Mouse (Mus musculus): ENCODE measurements around the gene Smco1. TPM values are rescaled to one million over a fixed set of nuclear protein-coding genes. Genes with fewer than 3 reads are reported as not detected.
"Not testable (repeated sequence)": the region's sequence is repeated elsewhere in the genome, so short reads cannot be mapped to it uniquely, and the experiment has no call there.

Smco1 gene
- polyA plus RNA-seq, 1 experiment from 2014 or later = not detected

- no peak overlapping the region for H3K27ac ChIP-seq
- ATAC-seq (ENCODE audit: low FRiP score) = no peak
- H3K9me3 ChIP-seq = no peaks in the 10 kb centered on the region
- peaks cover 8% of the 10 kb centered on the region for H3K36me3 ChIP-seq (replicated peaks)
- 0 out of 2 replicates have a peak, but pooled peaks cover 3% of the 10 kb centered on the region for H3K27me3 ChIP-seq
- 72% methylated on average over 1 of the region's 1 CpGs for WGBS
- H3K4me2 ChIP-seq = no peak overlapping the region
- H3K4me3 ChIP-seq (replicated peaks) = no peak overlapping the region
- peaks cover 25% of the 10 kb centered on the region for H3K4me1 ChIP-seq
- no peak overlapping the region for H3K9ac ChIP-seq
Measured at GRCm38 (mm10) chr16:32275830-32276229, 4.6 kb downstream of the Smco1 start.

GRCm38 (mm10) chr16:32277308-32278256 lies 6.3 kb downstream of the Smco1 start, which contains the start of gene Rnf168:
Rnf168 (plus strand) TSS chr16:32277459.
- peak within 1 kb of the TSS; percentile 88 for H3K4me3 ChIP-seq (replicated peaks)
- no peaks in the 10 kb centered on the region for H3K9me3 ChIP-seq
- H3K27me3 ChIP-seq = 0 out of 2 replicates have a peak, but pooled peaks cover 3% of the 10 kb centered on the region
- H3K9ac ChIP-seq = peak within 1 kb of the TSS; percentile 92
- peaks cover 34% of the 10 kb centered on the region for H3K4me1 ChIP-seq
- H3K4me2 ChIP-seq = peak within 1 kb of the TSS; percentile 68
- peaks cover 13% of the 10 kb centered on the region for H3K36me3 ChIP-seq (replicated peaks)
- peak; percentile 90 for ATAC-seq (ENCODE audit: low FRiP score)
- under 1% methylated on average over 70 of the region's 75 CpGs for WGBS
- peak within 1 kb of the TSS; percentile 93 for H3K27ac ChIP-seq

GRCm38 (mm10) chr16:32278396-32278795 lies 7.1 kb downstream of the Smco1 start:
- peak overlapping the region; percentile 68 for H3K4me2 ChIP-seq
- H3K27me3 ChIP-seq = no peaks in the 10 kb centered on the region
- peak overlapping the region; percentile 88 for H3K4me3 ChIP-seq (replicated peaks)
- H3K4me1 ChIP-seq = peaks cover 34% of the 10 kb centered on the region
- no peaks in the 10 kb centered on the region for H3K9me3 ChIP-seq
- no peak for ATAC-seq (ENCODE audit: low FRiP score)
- WGBS = 61% methylated on average over 7 of the region's 7 CpGs
- H3K36me3 ChIP-seq (replicated peaks) = peaks cover 20% of the 10 kb centered on the region
- peak overlapping the region; percentile 92 for H3K9ac ChIP-seq
- H3K27ac ChIP-seq = peak overlapping the region; percentile 93; the same call in 1 of the 2 replicates

GRCm38 (mm10) chr16:32280211-32280610 lies 8.9 kb downstream of the Smco1 start:
- 95% methylated on average over 8 of the region's 8 CpGs for WGBS
- ATAC-seq (ENCODE audit: low FRiP score) = no peak
- H3K27ac ChIP-seq = no peak overlapping the region
- peaks cover 39% of the 10 kb centered on the region for H3K36me3 ChIP-seq (replicated peaks)
- peak overlapping the region; percentile 36 for H3K4me2 ChIP-seq
- no peak overlapping the region for H3K9ac ChIP-seq
- H3K4me1 ChIP-seq = peaks cover 34% of the 10 kb centered on the region
- H3K4me3 ChIP-seq (replicated peaks) = peak overlapping the region; percentile 1; the same call in 1 of the 2 replicates
- H3K27me3 ChIP-seq = no peaks in the 10 kb centered on the region
- H3K9me3 ChIP-seq = no peaks in the 10 kb centered on the region

GRCm38 (mm10) chr16:32282608-32283007 lies 11.3 kb downstream of the Smco1 start:
- Histone ChIP-seq H3K36me3 (replicated peaks) (peaks cover 58% of the 10 kb centered on the region), H3K9ac (no peak overlapping the region)
- no peak for ATAC-seq (ENCODE audit: low FRiP score)

GRCm38 (mm10) chr16:32291821-32292220 lies 20.6 kb downstream of the Smco1 start:
- Histone ChIP-seq H3K9me3 (no peaks in the 10 kb centered on the region), H3K27ac (no peak overlapping the region), H3K36me3 (replicated peaks) (peaks cover 55% of the 10 kb centered on the region), H3K4me2 (no peak overlapping the region), H3K4me3 (replicated peaks) (no peak overlapping the region), H3K27me3 (no peaks in the 10 kb centered on the region), H3K4me1 (no peaks in the 10 kb centered on the region), H3K9ac (no peak overlapping the region)
- no peak for ATAC-seq (ENCODE audit: low FRiP score)
- 95% methylated on average over 4 of the region's 4 CpGs for WGBS

More at GRCm38 (mm10) chr16:32282608-32283007, 11.3 kb downstream of the Smco1 start:
- Histone ChIP-seq H3K4me1 (peaks cover 30% of the 10 kb centered on the region), H3K4me3 (replicated peaks) (no peak overlapping the region), H3K27ac (no peak overlapping the region), H3K4me2 (no peak overlapping the region), H3K27me3 (no peaks in the 10 kb centered on the region), H3K9me3 (no peaks in the 10 kb centered on the region)

- ATAC-seq (ENCODE audit: low FRiP score); H3K4me3 ChIP-seq (replicated peaks); H3K4me2 ChIP-seq; H3K9ac ChIP-seq; H3K27ac ChIP-seq; H3K27me3 ChIP-seq; H3K4me1 ChIP-seq; H3K9me3 ChIP-seq: not testable (repeated sequence)
- WGBS = 99% methylated on average over 4 of the region's 4 CpGs
- H3K36me3 ChIP-seq (replicated peaks) = peaks cover 56% of the 10 kb centered on the region
Measured at GRCm38 (mm10) chr16:32299617-32300016, 28.3 kb downstream of the Smco1 start.

- H3K36me3 ChIP-seq (replicated peaks) = peaks cover 33% of the 10 kb centered on the region
- H3K9me3 ChIP-seq = no peaks in the 10 kb centered on the region
- ATAC-seq (ENCODE audit: low FRiP score) = no peak
- no peaks in the 10 kb centered on the region for H3K4me1 ChIP-seq
- no peak overlapping the region for H3K9ac ChIP-seq
- no peak overlapping the region for H3K4me2 ChIP-seq
- H3K27me3 ChIP-seq = no peaks in the 10 kb centered on the region
- 58% methylated on average over 1 of the region's 1 CpGs for WGBS
- H3K4me3 ChIP-seq (replicated peaks) = no peak overlapping the region
- H3K27ac ChIP-seq = no peak overlapping the region
Measured at GRCm38 (mm10) chr16:32303046-32303445, 31.8 kb downstream of the Smco1 start.

GRCm38 (mm10) chr16:32303886-32304285 lies 32.6 kb downstream of the Smco1 start:
- H3K4me1 ChIP-seq = no peaks in the 10 kb centered on the region
- no peak for ATAC-seq (ENCODE audit: low FRiP score)
- no peak overlapping the region for H3K4me3 ChIP-seq (replicated peaks)
- H3K27me3 ChIP-seq = no peaks in the 10 kb centered on the region
- no peak overlapping the region for H3K27ac ChIP-seq
- H3K36me3 ChIP-seq (replicated peaks) = peaks cover 25% of the 10 kb centered on the region
- H3K4me2 ChIP-seq = no peak overlapping the region
- no peaks in the 10 kb centered on the region for H3K9me3 ChIP-seq
- WGBS = 96% methylated on average over 7 of the region's 7 CpGs
- H3K9ac ChIP-seq = no peak overlapping the region

GRCm38 (mm10) chr16:32311970-32312369 lies 40.7 kb downstream of the Smco1 start:
- WGBS = 77% methylated on average over 4 of the region's 4 CpGs
- no peak overlapping the region for H3K27ac ChIP-seq
- no peaks in the 10 kb centered on the region for H3K4me1 ChIP-seq
- no peaks in the 10 kb centered on the region for H3K9me3 ChIP-seq
- no peak for ATAC-seq (ENCODE audit: low FRiP score)
- H3K4me3 ChIP-seq (replicated peaks) = no peak overlapping the region
- no peak overlapping the region for H3K9ac ChIP-seq
- H3K4me2 ChIP-seq = no peak overlapping the region
- H3K36me3 ChIP-seq (replicated peaks) = no peaks in the 10 kb centered on the region
- H3K27me3 ChIP-seq = no peaks in the 10 kb centered on the region

- no peaks in the 10 kb centered on the region for H3K27me3 ChIP-seq
- 55% methylated on average over 5 of the region's 5 CpGs for WGBS
- no peak overlapping the region for H3K4me3 ChIP-seq (replicated peaks)
- no peak for ATAC-seq (ENCODE audit: low FRiP score)
- H3K27ac ChIP-seq = no peak overlapping the region
- H3K36me3 ChIP-seq (replicated peaks) = no peaks in the 10 kb centered on the region
- no peak overlapping the region for H3K4me2 ChIP-seq
- H3K9me3 ChIP-seq = no peaks in the 10 kb centered on the region
- no peak overlapping the region for H3K9ac ChIP-seq
- no peaks in the 10 kb centered on the region for H3K4me1 ChIP-seq
Measured at GRCm38 (mm10) chr16:32312386-32312785, 41.1 kb downstream of the Smco1 start.

- Histone ChIP-seq H3K4me3 (replicated peaks) (no peak overlapping the region), H3K4me1 (no peaks in the 10 kb centered on the region), H3K36me3 (replicated peaks) (no peaks in the 10 kb centered on the region), H3K4me2 (no peak overlapping the region), H3K9ac (no peak overlapping the region), H3K9me3 (no peaks in the 10 kb centered on the region), H3K27ac (no peak overlapping the region), H3K27me3 (no peaks in the 10 kb centered on the region)
- no peak for ATAC-seq (ENCODE audit: low FRiP score)
- 69% methylated on average over 4 of the region's 4 CpGs for whole genome bisulfite sequencing
Measured at GRCm38 (mm10) chr16:32312859-32313258, 41.6 kb downstream of the Smco1 start.

- H3K4me3 ChIP-seq (replicated peaks) = no peak overlapping the region
- 75% methylated on average over 2 of the region's 2 CpGs for WGBS
Measured at GRCm38 (mm10) chr16:32316601-32317000, 45.3 kb downstream of the Smco1 start.

More at GRCm38 (mm10) chr16:32316601-32317000, 45.3 kb downstream of the Smco1 start:
- no peaks in the 10 kb centered on the region for H3K9me3 ChIP-seq
- H3K27ac ChIP-seq = no peak overlapping the region
- no peak overlapping the region for H3K4me2 ChIP-seq
- no peaks in the 10 kb centered on the region for H3K4me1 ChIP-seq
- no peak for ATAC-seq (ENCODE audit: low FRiP score)
- H3K9ac ChIP-seq = no peak overlapping the region
- no peaks in the 10 kb centered on the region for H3K36me3 ChIP-seq (replicated peaks)
- no peaks in the 10 kb centered on the region for H3K27me3 ChIP-seq

Data from forebrain, embryonic 12.5 days (tissue).